8 mouse cellular contexts compared by ENCODE assay signal in the genomic region with DNA sequence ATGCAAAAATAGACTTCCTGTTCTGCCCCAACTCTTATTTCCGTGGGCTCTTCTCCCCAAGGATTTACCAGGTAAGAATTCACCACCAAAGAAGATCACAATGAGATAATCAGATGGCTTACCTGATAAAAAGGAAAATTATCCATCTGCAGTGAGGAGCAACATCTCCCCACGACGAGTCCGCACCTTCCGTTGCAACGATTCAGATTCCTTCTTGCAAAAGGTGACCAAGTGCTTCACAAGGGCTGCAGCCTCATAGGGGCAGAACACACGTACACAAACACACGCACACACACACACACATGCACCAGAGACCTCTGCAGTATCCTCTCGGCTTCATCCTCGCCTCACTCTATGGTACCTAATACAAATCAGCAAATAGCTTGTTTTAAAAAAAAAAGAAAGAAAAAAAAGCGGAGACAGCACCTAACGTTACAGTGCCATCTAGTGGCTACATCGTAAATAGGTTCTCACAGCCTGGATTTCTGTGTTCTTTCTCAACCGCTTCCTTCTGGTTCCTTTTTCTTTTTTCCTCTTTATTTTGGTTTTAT. TPM values are rescaled to one million over a fixed set of nuclear protein-coding genes. Genes with fewer than 3 reads are reported as not detected.
A peak's percentile ranks its signal among the peaks of the same experiment; 100 is the strongest.
DNase-seq lines count a peak whose midpoint lies in the region; ATAC-seq lines count a peak whose summit lies in the region.

No protein-coding gene starts in this region.

- under 1% methylated on average over 14 of the region's 14 CpGs for WGBS in forebrain, embryonic 15.5 days
- 2% methylated on average over 14 of the region's 14 CpGs for WGBS in midbrain, embryonic 11.5 days
- under 1% methylated on average over 14 of the region's 14 CpGs for WGBS in stomach, embryonic 15.5 days

- H3K4me1 ChIP-seq in forebrain, embryonic 15.5 days = peaks cover 21% of the 10 kb centered on the region
- H3K4me1 ChIP-seq in midbrain, embryonic 11.5 days (ENCODE audit: control insufficient read depth, insufficient read depth, low read length) = peaks cover 6% of the 10 kb centered on the region
- H3K4me1 ChIP-seq in stomach, embryonic 15.5 days = 0 out of 2 replicates have a peak, but pooled peaks cover 7% of the 10 kb centered on the region

- intact Hi-C loops in gastrocnemius, postnatal 36 days (cut with DNase I) = loop anchor here (2.0 kb wide), 1 partner anchor 153 kb away; the partner anchor contains the start of gene Ttc21b
- intact Hi-C loops in left cerebral cortex, postnatal 36 days (cut with DNase I) = loop anchor here (1.0 to 2.0 kb wide), 2 partner anchors 73 to 154 kb away; partner anchors contain the start of gene Ttc21b

- peak; percentile 31 for DNase-seq in gastrocnemius, adult 18-20 months (ENCODE audit: low spot score)
- DNase-seq in gastrocnemius, postnatal 36 days = no peak
- DNase-seq in hindlimb bud, embryonic 11.5 days (ENCODE audit: extremely low spot score, low read depth, low spot score) = peak; percentile 73
- peak; percentile 51 to 55 for DNase-seq in left cerebral cortex, postnatal 36 days (ENCODE audit: low spot score in 2 of 2)
- peak; percentile 92 for DNase-seq in midbrain, embryonic 11.5 days (ENCODE audit: low spot score, missing footprints)

- no peaks in the 10 kb centered on the region for H3K27me3 ChIP-seq in forebrain, embryonic 15.5 days
- peaks cover 3% of the 10 kb centered on the region; the same call in 1 of the 2 replicates for H3K27me3 ChIP-seq in midbrain, embryonic 11.5 days (ENCODE audit: control insufficient read depth, insufficient read depth, low read length)
- H3K27me3 ChIP-seq in stomach, embryonic 15.5 days (replicated peaks) = peaks cover 14% of the 10 kb centered on the region; the same call in 1 of the 2 replicates

- no peaks in the 10 kb centered on the region for H3K36me3 ChIP-seq in forebrain, embryonic 15.5 days
- H3K36me3 ChIP-seq in midbrain, embryonic 11.5 days (ENCODE audit: control insufficient read depth, insufficient read depth, low read length) = no peaks in the 10 kb centered on the region
- no peaks in the 10 kb centered on the region for H3K36me3 ChIP-seq in stomach, embryonic 15.5 days

- peak; percentile 64 for ATAC-seq in cerebellum, adult (ENCODE audit: insufficient number of reproducible peaks, low FRiP score, low TSS enrichment)
- peak; percentile 88 for ATAC-seq in forebrain, embryonic 15.5 days (replicated peaks)
- peak; percentile 87 for ATAC-seq in midbrain, embryonic 11.5 days (ENCODE audit: low FRiP score)
- peak; percentile 43; the same call in 1 of the 2 replicates for ATAC-seq in stomach, embryonic 15.5 days (ENCODE audit: insufficient read depth, low FRiP score, low read depth)

- peak overlapping the region; percentile 57 for H3K4me3 ChIP-seq in forebrain, embryonic 15.5 days
- peak overlapping the region; percentile 40 for H3K4me3 ChIP-seq in midbrain, embryonic 11.5 days (ENCODE audit: low read depth, low read length)
- peak overlapping the region; percentile 46 for H3K4me3 ChIP-seq in stomach, embryonic 15.5 days (replicated peaks)

- H3K9ac ChIP-seq in forebrain, embryonic 15.5 days (replicated peaks) = peak overlapping the region; percentile 60
- H3K9ac ChIP-seq in midbrain, embryonic 11.5 days (ENCODE audit: low read length) = peak overlapping the region; percentile 58
- no peak overlapping the region for H3K9ac ChIP-seq in stomach, embryonic 15.5 days

- no peaks in the 10 kb centered on the region for H3K9me3 ChIP-seq in forebrain, embryonic 15.5 days
- no peaks in the 10 kb centered on the region for H3K9me3 ChIP-seq in midbrain, embryonic 11.5 days (ENCODE audit: control insufficient read depth, low read length)
- no peaks in the 10 kb centered on the region for H3K9me3 ChIP-seq in stomach, embryonic 15.5 days

- H3K27ac ChIP-seq in forebrain, embryonic 15.5 days (replicated peaks) = peak overlapping the region; percentile 55
- H3K27ac ChIP-seq in midbrain, embryonic 11.5 days (ENCODE audit: low read depth, low read length) = no peak overlapping the region
- no peak overlapping the region for H3K27ac ChIP-seq in stomach, embryonic 15.5 days

- peak overlapping the region; percentile 63 for H3K4me2 ChIP-seq in forebrain, embryonic 15.5 days (replicated peaks)
- peak overlapping the region; percentile 56 for H3K4me2 ChIP-seq in midbrain, embryonic 11.5 days
- H3K4me2 ChIP-seq in stomach, embryonic 15.5 days = peak overlapping the region; percentile 87

RNA-seq across cellular contexts. Expression of gene Scn1a, which starts 30.8 kb away (rescaled TPM):
- total RNA-seq in gastrocnemius, adult 18-20 months (2021) = under 1 TPM in 1 of 2 experiments, not detected in 1; 0.09 TPM
- under 1 TPM in 1 of 2 experiments, not detected in 1; 0.02 TPM for total RNA-seq in gastrocnemius, postnatal 36 days (2021)
- 11.7 and 12.6 TPM in 2 replicates for polyA plus RNA-seq in forebrain, embryonic 15.5 days (2015; fragmentation: Nextera tagmentation; extraction: Ambion mirVana)
- 100 to 1,000 TPM; 110 to 120 TPM for total RNA-seq in left cerebral cortex, postnatal 36 days (2021)
- 1.8 and 2.4 TPM in 2 replicates for polyA plus RNA-seq in midbrain, embryonic 11.5 days (2014; fragmentation: Nextera tagmentation; extraction: Ambion mirVana)
- polyA plus RNA-seq in stomach, embryonic 15.5 days (2015; fragmentation: Nextera tagmentation; extraction: Ambion mirVana) = 0.24 and 0.27 TPM in 2 replicates

Comparison
In these comparisons a context has a peak if more than half of its experiments do, and no peak if none do; other contexts are left out.
1. DNase-seq: peak in gastrocnemius, adult 18-20 months (single experiment), hindlimb bud, embryonic 11.5 days (single experiment), left cerebral cortex, postnatal 36 days (2 of 2) and midbrain, embryonic 11.5 days (single experiment); none in gastrocnemius, postnatal 36 days (0 of 2).
2. RNA of gene Scn1a, which starts 30.8 kb away (total RNA-seq): 110 to 120 TPM in left cerebral cortex, postnatal 36 days; 0.09 TPM in gastrocnemius, adult 18-20 months and 0.02 TPM in gastrocnemius, postnatal 36 days; every median in the first group is over 100 times any median in the second.
3. Peak in every context shown above with its lines, with median percentiles within 50 percentile points of each other: ATAC-seq, H3K4me2 ChIP-seq and H3K4me3 ChIP-seq.